Mouse (Mus musculus) gastrocnemius, postnatal 4 days (tissue): ENCODE results near the gene Piwil4. TPM values are rescaled to one million over a fixed set of nuclear protein-coding genes. Genes with fewer than 3 reads are reported as not detected.

Experiments
- DNase-seq, 2 experiments: peaks; one replicate each; pipeline ENCODE4 v3.0.0; 2021 to 2022; ENCODE audit warnings: low spot score in 2 of 2, mixed read lengths in 2 of 2
- long read RNA-seq, 2 experiments: library from polyadenylated mRNA; stranded (forward); transcript quantifications; one replicate each; pipeline ENCODE4 v2.0.0; 2021
- total RNA-seq, 2 experiments: library from RNA; stranded (reverse); gene quantifications; 2 replicates each; pipeline ENCODE4 v1.2.3; 2021

Piwil4 gene
- total RNA-seq, result under 1 TPM; 0.23 to 0.25 TPM
- long read RNA-seq, experiment 1, partial matches to known transcripts, result 0 of 1 reads
- long read RNA-seq, experiment 1, other reads (novel, unspliced or antisense), result 1 of 1 reads
- long read RNA-seq, experiment 2, result 0 reads

DNA sequence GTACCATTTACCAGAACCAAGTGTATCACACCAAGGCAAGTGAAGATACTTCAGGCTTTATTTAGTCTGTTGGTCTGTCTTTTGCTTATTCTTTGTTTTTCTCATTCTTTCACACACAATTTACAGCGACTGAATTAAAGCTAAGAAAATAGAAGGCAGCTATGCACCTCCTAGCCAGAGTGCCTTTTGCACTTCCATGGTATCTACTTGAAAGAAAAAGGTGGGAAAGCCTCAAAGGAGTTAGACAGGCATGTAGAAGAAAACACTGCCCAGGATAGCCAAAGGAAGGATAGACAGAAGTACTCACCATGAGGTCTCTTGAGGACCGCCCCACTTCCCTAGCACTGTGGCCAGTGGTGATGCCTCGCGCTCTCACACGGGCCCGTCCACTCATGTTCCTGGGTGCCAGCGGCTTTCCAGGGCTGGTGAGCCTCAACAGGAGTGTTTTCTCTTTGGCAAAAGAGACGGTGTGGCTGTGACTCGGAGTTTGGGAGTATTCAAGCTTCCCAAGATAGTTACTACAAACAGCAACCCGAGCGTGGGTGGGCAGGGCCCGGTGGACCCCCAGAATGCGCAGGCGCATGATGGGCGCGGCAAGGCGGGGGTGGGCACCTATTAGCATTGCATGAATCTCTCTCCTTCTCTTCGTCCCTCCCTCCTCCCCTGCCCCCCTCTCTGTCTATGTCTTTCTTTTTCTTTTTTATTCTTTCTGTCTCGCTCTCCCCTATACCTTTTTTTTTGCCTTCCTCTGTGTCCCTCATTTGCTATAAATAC is at the start of gene Piwil4:
TSS of gene Piwil4 (minus strand) at position 583 of the 774 bp plus-strand sequence.
- no peak for DNase-seq

DNA sequence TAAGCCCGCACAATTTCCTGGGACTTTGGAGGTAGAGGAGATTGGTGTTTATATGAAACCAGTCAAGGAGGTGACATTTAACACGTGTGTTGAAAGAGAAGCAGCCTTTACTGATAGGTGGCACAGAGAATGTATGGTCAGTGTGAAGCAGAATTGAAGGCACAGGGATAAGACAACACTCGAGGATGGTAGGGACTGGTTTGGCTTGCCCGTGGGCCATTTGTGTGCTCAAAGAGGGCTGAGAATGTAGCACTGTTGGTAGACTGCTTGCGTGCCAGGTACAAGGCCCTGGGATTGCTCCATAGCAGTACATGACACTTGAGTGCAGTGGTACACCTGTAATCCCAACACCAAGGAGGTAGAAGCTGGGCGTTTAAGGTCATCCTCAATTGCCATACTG is 46.8 kb upstream of the Piwil4 start:
- DNase-seq, result no peak

DNA sequence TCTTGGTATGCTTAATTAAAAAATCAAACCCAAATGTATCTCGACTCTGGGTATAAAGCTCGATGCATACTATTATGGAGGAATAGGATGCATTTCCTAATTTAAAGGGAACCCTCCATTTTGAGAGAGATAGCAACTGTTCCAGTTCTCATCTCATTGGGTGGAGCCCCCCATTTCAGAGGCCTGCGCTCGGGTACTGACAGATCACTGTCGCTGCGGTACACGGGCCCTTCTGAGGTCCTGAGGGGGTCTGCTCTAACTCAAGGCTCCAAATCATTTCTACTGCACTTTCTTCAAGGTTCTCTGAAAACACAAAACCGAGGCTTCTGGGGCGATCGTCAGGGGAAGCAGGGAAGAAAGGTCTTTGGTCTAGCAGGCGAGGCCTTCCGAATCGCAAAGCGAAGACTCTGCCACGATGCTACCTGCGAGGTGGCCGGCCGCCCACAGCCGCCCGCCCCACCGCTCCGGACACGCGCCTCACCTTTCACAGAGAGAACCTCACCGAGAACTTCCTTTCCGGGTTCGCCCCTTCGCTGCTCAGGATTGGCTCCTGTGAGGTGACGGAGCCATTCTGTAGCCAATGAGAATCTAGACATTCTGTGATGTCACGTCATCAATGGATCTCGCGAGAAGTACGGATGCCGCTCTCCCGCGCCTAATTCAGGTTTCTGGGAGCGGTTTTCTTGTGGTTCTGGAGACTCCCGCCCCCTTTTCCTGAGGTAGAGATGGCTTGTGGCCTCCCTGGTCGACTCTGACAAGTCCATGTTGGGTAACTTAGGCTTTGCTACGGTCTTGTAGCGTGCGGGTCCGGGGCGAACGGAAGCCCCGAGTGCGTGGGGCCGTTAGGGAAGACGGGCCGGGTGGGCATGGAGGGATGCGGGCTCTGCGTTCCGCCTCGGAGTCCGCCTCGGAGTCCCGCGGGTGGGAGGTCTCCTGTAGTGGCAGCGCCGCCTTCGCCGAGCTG is 43.8 kb upstream of the Piwil4 start, which contains the start of the genes Mre11a and Ankrd49:
TSS of gene Mre11a (plus strand) at position 616 of the 964 bp plus-strand sequence.
TSS of gene Ankrd49 (minus strand) at position 818 of the 964 bp plus-strand sequence.
- peak; percentile 74 to 88 for DNase-seq

DNA sequence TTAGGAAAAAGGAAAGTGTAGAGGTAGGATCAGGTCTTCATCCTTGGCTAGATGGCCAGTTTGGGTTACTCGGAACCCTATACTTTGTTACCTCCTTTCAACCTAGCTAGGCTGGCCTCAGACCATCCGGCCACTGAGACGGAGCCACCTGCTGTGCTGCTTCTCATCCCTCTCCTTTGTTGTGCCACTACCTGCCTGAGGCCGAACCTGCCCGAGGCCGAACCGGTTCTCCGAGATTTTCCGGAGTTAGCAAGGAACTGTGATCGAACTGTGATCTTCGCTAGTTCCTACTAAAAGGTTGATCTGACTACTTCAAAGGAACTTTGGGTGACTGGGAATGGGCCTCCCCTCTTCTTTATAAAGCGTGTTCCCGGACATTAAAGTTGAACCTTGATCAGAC is 37.8 kb upstream of the Piwil4 start:
- DNase-seq, result no peak

DNA sequence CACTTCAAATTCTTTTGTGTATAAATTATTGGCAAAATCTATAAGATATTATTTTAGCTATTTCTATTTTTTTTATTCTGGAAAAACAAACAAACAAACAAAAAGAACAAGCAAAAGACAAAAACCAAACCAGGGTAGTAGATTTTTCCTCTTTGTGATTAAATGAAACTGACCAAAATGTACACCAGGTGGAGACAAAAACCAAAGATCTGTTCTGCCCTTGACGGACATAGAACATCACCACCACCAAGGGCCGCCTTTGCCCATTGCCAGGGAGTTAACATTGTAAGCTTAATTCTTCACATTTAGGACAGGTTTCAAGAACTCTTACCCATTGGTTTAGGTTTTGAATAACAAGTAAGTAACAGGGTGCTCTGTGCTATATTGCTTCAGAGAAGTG is 33.3 kb upstream of the Piwil4 start:
- no peak for DNase-seq

DNA sequence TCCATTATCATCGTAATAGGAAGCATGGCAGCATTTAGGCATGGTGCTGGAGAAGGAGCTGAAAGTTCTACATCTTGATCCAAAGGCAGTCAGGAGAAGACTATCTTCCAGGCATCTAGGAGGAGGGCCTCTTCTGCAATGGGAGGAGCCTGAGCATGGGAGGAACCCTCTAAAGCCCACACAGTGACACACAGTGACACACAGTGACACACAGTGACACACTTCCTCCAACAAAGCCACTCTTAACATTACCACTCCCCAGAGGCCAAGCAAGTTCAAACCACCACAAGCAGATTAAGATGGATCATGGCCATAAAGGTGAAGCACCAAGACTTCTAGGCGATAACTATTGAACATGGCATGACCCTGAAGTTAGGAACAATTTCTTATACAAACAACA is 31.5 kb upstream of the Piwil4 start:
- DNase-seq, result no peak

DNA sequence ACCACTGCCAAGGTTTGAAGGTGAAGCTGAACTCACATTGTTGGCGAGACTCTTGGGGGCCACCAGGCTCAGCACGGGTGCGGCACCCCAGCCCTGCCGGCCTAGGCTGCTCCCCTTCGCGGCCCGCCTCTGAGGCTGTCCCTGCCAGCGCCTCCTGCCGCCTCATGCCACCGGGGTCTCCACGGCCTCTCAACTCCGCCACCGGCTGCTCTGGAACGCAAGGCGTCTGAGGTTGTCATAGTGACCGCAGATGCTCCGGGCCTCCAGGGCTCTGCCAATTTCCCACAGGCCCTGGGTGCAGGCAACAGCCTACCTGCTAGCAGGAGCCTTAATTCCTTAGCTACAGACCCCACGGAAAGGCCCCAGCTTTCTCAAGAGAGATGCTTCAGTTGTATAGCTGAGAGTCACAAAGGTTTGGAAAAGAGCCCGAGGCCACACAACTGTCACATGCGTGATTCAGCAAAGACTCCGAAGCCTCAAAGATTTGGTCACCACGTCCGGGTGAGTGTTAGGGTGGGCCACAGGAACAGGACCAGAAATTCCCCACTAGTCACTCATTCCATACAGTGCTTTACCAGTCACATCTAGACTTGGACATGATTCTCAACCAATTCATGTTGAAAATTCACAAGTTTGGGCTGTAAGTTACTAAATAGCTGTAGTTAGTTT is 30.4 kb upstream of the Piwil4 start, which contains the start of gene 1700012B09Rik:
TSS of gene 1700012B09Rik (minus strand) at position 228 of the 669 bp plus-strand sequence.
- DNase-seq, result no peak

DNA sequence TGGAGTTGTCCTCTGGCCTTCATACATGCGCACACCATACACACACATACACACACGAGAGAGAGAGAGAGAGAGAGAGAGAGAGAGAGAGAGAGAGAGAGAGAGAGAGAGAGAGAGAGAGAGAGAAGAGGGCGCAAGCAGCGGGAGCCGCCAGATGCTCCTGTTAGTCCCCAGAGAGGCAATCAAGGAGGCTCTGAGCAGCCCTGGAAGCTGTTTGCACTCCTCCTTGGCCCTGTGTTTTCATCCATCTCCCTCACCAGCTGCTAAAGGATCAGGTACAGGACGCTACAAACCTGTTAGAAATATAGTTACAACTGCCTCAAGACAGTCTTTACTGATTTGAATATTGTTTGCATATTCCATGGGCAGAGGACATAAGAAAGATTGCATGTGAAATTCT is 29.3 kb upstream of the Piwil4 start:
- DNase-seq, result no peak

DNA sequence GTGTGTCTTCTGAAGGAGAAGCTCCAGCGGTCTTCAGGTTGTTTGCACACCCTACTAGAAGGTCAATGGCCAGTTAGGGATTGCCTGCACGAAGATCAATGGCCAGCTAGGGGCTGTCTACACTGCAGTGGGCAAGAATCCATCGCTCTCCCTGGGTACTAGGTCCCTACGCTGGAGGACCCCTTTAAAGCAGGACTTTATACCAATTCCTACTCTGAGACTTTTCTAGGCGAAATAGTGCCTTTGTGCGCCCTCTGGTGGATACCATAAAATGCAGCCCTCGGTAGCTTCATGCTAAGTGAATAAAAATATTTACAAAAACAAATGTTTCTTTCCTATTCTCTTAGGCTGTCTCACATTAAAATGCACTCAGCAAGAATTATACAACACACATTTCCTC is 24.2 kb upstream of the Piwil4 start:
- DNase-seq, result peak in 1 of 2 experiments; percentile 44

DNA sequence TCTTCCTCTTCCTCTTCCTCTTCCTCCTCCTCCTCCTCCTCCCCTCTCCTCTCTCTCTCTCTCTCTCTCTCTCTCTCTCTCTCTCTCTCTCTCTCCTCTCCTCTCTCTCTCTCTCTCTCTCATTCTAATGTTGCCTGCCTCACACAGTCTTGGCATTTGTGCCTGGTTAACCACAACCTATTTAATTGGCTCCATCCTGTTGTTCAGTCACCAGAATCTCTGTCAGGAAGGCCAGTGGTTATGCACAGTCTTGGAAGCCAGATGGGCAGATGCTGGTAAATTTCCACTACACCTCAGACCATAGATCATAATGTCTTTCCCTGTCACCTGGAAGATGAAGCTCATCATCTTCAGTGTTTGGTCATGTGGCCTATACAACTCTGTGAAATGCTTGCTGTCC is 18.7 kb upstream of the Piwil4 start:
- no peak for DNase-seq

DNA sequence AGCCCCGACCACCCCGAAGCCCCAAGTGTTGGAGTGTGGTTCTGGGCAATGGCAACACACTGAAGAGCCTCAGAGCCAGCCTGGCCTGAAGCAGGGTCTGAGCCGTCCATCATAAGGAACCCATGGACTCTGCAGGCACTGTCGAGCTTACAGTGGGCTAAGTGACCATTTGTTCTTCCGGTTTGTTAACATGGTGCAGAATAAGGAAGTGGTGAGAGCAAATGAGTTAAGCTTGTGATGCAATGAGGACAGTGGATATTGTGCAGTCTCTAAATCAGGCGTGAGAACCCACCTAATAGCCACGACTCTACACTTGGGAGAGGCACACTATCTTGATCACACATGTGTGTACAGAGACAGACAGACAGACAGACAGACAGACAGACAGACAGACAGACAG is 18.1 kb upstream of the Piwil4 start:
- no peak for DNase-seq

DNA sequence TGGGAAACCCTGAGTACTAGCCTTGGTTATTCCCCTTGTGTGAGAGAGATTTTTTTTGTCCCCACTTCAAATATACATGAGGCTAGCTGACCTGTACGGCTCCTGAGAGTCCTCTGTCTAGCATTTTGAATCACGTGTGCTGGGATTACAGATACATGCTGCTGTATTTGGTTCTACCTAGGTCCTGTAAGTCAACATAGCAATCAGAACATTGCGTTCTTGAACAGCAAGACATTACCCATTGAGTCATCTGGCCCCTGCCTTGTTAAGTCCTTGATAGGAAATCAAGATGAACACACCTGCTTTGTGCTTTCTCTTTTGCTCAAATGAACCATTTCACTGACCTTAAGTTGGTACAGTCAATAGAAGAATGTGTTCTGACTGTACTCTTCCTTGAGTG is 13.9 kb upstream of the Piwil4 start:
- no peak for DNase-seq

DNA sequence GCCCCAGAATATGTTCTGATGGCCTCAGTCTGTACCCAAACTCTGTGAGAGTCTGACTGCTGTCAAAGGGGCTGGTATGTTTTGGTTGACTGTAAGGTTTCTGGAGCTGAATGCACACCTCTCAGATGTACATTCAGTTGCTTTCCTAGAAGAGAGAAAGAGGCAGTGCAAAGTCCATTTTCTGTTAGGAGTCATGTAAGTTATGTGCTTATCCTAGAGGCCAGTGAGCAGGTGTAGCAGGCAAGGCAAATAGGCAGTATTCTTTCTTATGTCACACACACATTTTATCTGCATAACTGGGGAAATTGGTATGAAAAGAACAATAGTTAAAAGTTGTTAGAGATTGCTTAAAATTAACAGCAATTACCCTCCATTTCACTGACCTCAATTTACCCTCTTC is 13.4 kb upstream of the Piwil4 start:
- no peak for DNase-seq

DNA sequence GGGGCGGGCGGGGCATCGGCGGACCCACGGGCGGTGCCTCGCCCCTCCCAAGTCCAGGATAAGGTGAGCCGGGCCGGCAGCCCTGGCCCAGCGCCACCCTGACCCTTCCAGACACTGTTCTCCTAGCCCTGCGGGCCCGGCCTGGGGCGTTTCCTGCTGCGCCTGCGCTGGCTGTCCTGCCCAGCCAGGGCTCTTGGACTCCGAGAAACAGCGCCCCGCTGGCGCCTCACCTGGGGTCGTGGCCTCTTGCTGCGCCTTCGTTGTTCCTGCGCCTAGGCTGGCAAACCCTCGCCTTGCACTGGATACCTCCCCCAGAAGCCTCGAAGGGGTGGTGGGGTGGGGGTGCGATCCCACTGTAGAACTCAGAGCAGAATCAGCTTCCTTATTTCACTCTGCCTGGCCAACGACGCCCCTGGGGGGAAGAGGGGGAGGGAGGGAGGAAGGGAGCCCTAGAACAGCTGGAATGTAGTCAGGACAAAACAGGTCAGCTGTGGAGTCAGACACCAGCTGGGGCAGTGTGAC is 11.5 kb upstream of the Piwil4 start, which contains the start of gene Fut4:
TSS of gene Fut4 (minus strand) at position 393 of the 522 bp plus-strand sequence.
- peak; percentile 43 to 58 for DNase-seq

DNA sequence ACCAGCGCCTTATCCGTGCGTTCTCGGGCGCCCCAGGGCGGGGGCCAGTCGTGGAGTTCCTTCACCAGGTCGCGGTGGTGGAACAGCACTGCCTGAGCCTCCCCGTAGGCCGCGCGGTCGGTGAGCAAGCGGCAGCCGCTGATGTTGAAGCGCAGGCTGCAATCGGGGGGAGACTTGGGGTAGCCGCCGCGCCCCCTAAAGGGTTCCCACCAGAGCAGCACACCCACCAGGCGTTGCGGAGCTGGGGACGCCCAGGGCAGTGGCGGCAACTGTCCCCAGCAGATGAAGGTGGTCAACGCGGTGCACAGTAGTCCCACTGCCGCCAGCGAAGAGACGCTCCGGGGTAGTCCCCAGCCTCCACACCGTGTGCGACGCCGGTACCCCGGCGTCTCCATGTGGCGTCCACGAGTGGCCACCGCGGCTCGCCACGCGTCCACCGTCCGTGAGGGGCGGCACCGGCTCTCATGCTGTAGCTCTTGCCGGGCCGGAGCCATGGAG is 11.0 kb upstream of the Piwil4 start:
- DNase-seq, result peak in 1 of 2 experiments; percentile 23

DNA sequence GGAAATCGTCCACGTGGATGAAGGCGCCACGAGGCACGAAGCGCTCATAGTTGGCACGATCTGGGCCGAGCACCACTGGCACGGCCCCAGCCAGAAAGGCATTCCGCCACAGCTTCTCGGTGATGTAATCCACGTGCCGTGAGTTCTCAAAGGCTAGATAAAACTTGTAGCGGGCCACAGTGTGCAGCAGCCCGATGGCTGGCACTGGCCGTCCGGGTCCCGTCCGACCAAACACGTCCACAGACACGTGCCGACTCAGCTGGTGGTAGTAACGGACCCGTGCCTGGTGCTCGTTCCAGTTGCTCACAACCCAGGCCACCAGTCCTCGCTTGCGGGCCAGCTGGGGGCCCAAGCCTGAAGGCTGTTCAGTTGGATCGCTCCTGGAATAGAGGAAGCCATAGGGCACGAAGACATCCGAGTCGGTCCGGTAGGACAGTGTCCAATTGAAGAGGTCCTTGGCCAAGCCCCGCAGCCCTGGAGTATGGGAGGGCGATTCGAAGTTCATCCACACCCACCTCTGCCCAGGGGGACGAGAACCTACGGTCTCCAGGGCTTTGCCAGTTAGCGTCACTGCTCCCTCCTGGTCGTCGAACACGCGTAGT is 10.5 kb upstream of the Piwil4 start:
- DNase-seq, result no peak

DNA sequence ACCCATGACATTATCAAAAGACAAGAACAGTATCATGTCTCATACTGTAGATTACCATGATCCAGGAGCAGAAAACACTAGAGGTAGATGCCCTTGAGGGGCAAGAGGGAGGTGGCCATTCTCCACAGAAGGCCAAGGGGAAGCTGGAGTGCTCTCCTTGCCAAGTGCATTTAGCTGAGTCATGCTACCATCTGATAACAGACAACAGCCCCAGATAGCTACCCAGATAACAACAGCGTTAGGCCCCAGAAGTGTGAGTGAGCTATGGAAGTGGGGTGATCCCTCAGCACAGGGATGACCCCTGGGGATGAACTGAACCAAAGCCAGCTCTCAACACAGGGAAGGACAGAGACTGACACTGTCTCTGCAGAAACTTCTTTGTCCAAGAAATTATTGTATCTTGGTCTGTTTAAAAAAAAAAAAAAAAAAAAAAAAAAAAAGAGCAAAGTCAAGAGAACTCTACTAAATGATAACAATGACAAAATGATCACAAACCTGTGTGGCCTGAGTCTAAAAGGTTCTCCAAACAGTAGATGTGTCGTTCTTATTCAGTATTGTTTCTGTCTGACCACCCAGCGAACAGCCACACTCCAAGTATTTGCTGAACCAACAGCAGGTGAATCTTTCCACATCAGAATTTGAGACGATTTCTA is 909 bp downstream of the Piwil4 start:
- DNase-seq, result no peak

DNA sequence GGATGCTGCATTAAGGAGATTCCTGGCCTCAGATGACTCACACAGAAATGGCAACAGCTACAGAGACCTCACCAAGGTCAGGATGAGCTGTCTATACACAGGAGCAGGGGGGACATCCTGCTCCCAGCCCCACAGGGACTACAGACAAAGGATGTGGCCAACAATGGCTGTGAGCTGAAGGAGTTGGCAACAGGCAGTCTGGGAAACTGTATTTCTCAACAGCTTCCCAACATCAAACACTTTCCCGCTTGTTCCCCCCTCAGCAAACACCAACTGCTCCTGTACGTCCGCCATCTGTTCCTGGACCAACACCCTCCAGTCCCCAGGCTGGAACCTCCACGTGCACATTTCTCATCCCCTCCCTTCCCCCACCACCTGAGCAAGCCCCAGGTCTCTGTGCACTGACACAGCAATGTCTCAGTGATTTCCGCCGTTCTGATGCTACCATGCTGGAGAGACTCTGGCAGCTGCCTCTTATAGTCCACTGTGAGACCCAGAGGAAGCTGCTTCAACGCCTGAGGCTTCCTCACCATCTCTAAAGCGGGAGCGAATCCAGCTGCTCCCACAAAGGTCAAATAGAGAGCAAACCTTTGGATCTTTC is 9.5 kb downstream of the Piwil4 start:
- DNase-seq, result no peak

DNA sequence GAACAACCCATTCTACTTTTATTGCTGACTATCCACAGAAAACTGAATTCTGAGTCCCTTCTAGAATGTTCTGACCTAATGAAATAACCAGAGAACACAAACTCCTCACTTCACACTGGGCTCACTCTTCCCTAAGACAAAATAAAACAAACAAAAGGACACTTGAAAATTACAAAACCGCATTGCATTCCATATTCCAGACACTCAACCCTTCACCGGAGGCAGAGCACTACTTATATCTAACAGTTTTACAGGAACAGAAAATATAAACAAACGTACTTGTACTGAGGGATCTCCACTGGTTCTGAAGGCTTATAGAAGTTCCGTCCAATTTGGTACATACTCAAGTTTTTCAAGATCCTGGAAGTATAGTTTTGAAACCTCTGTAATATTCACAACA is 12.2 kb downstream of the Piwil4 start:
- DNase-seq, result no peak
